Mouse (Mus musculus): ENCODE results near the gene Emp1.

The Emp1 gene

DNA sequence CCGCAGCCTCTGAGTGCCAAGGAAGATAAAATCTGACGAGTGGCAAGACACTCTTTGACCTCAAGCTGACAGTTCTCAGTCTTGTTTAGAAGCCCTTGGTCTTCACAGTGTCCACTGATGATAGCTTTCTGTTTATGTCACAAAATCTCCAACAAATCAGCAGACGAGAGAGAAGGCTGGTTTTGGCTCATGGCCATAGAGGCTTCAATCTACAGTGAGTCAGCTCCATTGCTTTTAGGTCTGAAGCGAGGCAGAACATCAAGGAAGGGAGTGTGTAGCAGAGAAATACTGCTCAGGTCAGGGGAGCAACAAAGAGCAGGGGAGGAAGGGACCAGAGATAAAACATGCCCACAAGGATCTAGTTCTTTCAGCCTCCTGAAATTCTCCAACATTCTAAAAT lies 45.0 kb downstream of the Emp1 start:
- DNase-seq (ENCODE audit: low spot score in 2 of 2): peak in 1 of 2 experiments; percentile 32

DNA sequence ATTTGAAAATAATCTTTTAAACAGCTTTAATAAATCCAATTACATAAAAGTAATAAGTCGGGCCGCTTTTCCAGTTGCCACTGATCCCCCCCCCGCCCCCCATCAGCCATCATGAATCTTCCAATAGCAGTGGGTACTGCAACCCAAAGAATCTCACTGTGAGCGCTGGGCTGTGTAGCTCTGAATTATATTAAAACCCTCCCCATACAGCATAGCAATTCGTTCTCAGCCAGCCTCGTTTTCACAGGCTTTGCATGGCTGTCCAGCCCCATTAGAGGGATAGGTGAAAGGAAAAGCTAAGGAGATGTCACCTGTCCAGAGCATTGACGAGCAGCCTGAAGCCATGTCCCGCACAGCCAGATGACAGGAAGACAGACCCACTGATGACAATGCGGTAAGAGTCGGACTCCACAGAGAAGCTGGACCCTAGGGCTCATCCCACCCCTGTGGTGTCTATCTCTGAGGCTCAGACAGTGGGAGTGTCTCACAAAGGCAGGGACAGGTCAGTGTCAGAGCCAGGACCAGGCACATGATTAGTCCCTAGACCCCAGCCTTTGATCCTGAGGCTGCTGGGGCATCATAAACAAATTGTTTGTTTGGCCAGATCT lies 49.5 kb downstream of the Emp1 start:
- DNase-seq (ENCODE audit: low spot score in 2 of 2): no peak

DNA sequence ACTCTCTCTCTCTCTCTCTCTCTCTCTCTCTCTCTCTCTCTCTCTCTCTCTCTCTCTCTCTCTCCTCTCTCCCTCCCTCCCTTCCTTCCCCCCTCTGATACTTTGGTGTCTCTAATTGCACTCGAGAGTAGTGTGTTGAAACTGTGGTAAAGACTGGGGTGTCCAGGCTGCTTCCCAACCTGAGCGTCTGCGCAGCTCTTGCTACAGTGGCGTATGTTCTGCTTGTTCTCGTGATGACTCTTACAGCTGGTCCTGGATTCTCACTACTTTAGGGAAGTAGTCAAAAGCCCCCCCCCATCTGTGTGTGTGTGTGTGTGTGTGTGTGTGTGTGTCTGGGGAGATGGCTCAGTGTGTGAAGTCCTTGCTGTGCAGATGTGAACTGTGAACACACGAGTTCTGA lies 50.3 kb downstream of the Emp1 start:
- no peak for DNase-seq (ENCODE audit: low spot score in 2 of 2)

DNA sequence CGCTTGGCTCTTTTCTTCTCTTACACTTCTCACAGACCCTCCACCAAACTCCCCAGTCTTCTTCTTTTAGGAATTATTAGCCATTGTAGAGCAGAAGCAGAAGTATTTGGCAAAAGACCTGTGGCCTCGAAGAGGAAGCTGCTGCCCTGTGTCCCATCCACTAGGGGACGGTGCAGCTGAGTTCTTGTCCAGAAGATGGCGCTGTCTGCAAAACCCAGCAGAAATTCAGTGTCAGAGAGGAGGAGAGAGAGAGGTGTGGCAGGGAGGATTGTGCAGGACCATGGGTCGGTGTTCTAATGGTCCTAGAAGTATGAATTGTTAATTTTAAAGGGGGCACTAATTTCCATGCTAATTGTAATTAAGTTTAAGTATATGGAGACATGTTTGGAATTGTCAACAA lies 55.1 kb downstream of the Emp1 start:
- peak; percentile 17 to 51 for DNase-seq (ENCODE audit: low spot score in 2 of 2)

DNA sequence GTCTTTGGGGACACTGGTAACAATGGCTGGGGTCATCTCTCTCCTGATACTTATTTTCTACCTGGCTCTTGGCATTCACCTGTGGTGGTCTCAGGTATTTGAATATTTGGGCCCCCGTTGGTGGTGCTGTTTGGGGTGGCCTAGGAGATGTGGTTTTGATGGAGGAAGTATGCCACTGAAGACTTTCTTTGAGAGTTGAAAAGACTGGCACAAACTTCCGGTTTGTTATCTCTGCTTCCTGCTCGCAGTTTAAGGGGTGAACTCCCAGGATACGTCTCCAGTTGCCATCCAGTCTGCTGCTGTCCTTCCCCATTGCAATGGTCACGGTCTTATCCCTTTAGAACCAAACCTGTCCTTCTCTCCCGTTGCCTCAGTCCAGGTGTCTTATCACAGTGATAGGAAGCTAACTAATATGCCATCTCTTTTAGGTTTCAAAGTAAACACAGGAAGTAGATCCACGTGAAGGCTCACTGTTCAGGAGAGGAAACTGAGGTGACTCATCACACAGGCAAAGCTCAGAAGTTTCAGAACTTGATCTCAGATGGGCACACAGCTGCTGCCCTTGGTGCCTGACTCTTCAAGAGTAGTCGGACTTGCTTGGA lies 56.0 kb downstream of the Emp1 start:
- peak; percentile 4 to 22 for DNase-seq (ENCODE audit: low spot score in 2 of 2)

DNA sequence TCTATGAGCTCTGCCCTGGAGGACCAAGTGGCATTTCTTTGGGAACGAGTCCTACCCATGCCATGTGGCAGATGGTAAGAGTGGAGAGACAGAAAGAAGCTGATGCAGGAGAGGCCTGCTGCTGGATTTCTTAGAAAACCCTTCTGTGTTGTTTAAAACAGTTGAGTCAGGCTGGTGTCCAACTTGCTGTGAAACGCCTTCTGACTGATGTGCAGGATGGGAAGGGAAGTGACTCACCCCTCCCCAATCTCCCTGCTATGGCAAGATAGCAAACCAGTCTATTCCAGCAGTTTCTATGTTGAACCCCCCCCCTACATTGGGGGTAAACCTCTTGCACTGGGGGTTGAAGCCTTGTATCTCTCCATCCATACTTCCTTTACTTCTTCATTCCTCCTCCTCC lies 65.9 kb downstream of the Emp1 start:
- no peak for DNase-seq (ENCODE audit: low spot score in 2 of 2)

DNA sequence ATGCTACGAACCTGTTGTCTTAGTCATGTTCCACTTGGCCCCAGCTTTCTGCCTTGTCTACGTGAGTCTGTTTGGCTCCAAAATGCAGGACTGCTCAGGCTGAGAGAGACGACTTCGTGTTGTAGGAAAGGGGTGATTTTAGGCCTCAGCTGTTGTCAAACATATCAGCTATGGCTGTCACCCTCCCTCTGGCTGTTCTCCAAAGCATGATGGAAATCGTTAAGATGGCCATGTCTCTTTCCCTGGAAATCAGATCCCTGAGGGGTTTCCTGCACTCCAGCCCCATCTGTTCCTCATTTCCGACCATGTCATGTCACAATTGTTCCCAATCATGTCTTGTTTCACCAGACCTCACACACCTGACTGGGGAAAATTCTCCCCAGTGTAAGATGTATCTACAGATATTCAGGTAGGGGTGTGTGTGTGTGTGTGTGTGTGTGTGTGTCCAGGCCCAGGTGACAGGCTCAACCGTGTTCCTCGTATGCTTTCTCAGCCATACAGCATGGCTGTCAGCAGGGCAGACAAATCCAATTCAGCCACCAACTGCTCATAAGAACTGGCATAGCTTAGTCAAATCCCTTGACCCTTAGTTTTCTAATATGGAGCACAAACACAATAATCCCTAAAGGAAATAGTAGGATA lies 67.0 kb downstream of the Emp1 start:
- no peak for DNase-seq (ENCODE audit: low spot score in 2 of 2)

DNA sequence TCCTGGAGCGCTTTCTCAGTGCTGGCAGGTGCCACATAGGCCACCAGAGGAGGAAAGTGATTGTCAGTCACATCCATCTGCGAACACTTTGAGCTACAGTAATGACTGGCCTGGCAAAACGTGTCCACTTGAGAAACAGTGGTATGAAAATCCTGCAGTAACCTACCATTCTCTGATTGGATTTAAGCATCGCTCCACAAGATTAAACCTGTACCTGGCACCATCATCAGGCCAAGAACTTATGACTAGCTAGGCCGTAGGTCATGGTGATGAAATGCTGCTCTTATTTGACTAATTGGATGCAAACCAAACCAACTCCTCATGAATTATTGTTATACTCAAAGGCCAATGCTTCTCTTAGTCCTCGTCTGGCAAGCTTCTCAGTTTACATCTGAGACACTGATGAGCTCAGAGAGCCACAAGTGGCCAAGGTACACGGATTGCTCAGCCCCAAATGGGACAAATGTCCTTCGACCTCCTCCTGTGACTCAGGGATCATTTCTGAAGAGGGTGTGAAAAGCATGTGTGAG lies 68.2 kb downstream of the Emp1 start:
- DNase-seq (ENCODE audit: low spot score in 2 of 2): no peak
